26 mouse cellular contexts compared by ENCODE assay signal in the genomic region with DNA sequence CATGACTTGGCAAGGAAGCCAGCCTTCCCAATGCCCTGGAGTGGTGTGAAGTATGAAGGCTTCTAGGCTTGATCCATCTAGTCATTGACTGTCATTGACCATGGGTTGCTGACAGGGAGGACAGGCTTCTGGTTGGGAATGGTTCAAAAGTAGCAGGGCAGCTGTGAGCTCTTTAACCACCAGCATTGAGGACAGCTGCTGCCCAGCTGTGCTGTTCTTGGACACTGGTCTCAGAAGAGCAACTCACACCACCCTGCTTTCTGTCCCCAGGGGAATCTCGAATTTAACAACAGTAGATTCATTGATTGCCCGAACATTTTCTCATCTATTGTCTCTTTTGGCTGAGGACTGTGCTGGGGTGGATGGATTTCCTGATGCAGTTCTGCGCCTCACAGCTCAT. TPM values are rescaled to one million over a fixed set of nuclear protein-coding genes. Genes with fewer than 3 reads are reported as not detected.
DNase-seq lines count a peak whose midpoint lies in the region; ATAC-seq and TF ChIP-seq lines count a peak whose summit lies in the region.
"Had no signal": no experiment of that assay in that cellular context is flagged by ENCODE, and none has a peak within 500 bp of the region (broad histone marks: within the 10 kb centered on the region; RNA-seq: fewer than 3 reads in every experiment).

No protein-coding gene starts in this region.

- TF ChIP-seq CTCF in lung, postnatal 0 days (IDR thresholded peaks at IDR 0.05), result no peak
- no peak for TF ChIP-seq CTCF in lung, adult 2 months (IDR thresholded peaks at IDR 0.05; ENCODE audit: insufficient read depth, low read length)

- no peak for ATAC-seq in embryonic facial prominence, embryonic 14.5 days (ENCODE audit: low read depth)
- ATAC-seq in lung, postnatal 0 days, result peak; percentile 57
- ATAC-seq: CD4-positive, CD25-positive, alpha-beta regulatory T cell, adult 4 months; forebrain, embryonic 14.5 days had no signal

- H3K9me3 ChIP-seq in embryonic facial prominence, embryonic 14.5 days (ENCODE audit: control insufficient read depth, low read length), result no peaks in the 10 kb centered on the region
- H3K9me3 ChIP-seq in embryonic facial prominence, embryonic 10.5 days, result no peaks in the 10 kb centered on the region
- H3K9me3 ChIP-seq in lung, postnatal 0 days (ENCODE audit: low read length), result no peaks in the 10 kb centered on the region
- H3K9me3 ChIP-seq: embryonic facial prominence, embryonic 13.5 days; G1E; heart, embryonic 12.5 days; hindbrain, embryonic 15.5 days had no signal

- no peak overlapping the region for H3K4me3 ChIP-seq in embryonic facial prominence, embryonic 14.5 days (ENCODE audit: low read depth, low read length)
- no peak overlapping the region for H3K4me3 ChIP-seq in embryonic facial prominence, embryonic 10.5 days
- H3K4me3 ChIP-seq in lung, postnatal 0 days (ENCODE audit: low read depth, low read length), result no peak overlapping the region
- no peak overlapping the region for H3K4me3 ChIP-seq in lung, adult 2 months (replicated peaks; ENCODE audit: extremely low read depth, low read depth, low read length)
- H3K4me3 ChIP-seq: embryonic facial prominence, embryonic 13.5 days; heart, embryonic 12.5 days; hindbrain, embryonic 15.5 days had no signal

- H3K36me3 ChIP-seq in embryonic facial prominence, embryonic 14.5 days (ENCODE audit: control insufficient read depth, insufficient read depth, low read length), result no peaks in the 10 kb centered on the region
- no peaks in the 10 kb centered on the region for H3K36me3 ChIP-seq in embryonic facial prominence, embryonic 10.5 days (replicated peaks)
- H3K36me3 ChIP-seq in lung, postnatal 0 days (ENCODE audit: insufficient read depth, low read length), result no peaks in the 10 kb centered on the region
- H3K36me3 ChIP-seq: embryonic facial prominence, embryonic 13.5 days; G1E; heart, embryonic 12.5 days; hindbrain, embryonic 15.5 days had no signal

- no peak overlapping the region for H3K9ac ChIP-seq in embryonic facial prominence, embryonic 14.5 days (ENCODE audit: low read depth, low read length)
- no peak overlapping the region for H3K9ac ChIP-seq in lung, postnatal 0 days (replicated peaks; ENCODE audit: low read depth)
- H3K9ac ChIP-seq: embryonic facial prominence, embryonic 13.5 days; heart, embryonic 12.5 days; hindbrain, embryonic 15.5 days had no signal

- TF ChIP-seq POLR2A in lung, adult 2 months (IDR thresholded peaks at IDR 0.05; ENCODE audit: borderline replicate concordance, extremely low read depth, low read depth, low read length), result no peak

- intact Hi-C loops in heart, postnatal 14 days (cut with DNase I), result no loop called here
- intact Hi-C loops in heart, postnatal 25 days (cut with DNase I), result no loop called here

- DNase-seq in embryonic facial prominence, embryonic 14.5 days (ENCODE audit: low spot score), result peak; percentile 39
- no peak for DNase-seq in embryonic facial prominence, embryonic 10.5 days (ENCODE audit: low spot score)
- DNase-seq in heart, postnatal 14 days, result peak; percentile 22 to 33
- no peak for DNase-seq in heart, postnatal 25 days (ENCODE audit: low spot score)
- DNase-seq in lung, postnatal 0 days (ENCODE audit: low spot score), result peak; percentile 17
- no peak for DNase-seq in lung, adult 2 months
- peak; percentile 17 for DNase-seq in skeletal muscle tissue, adult 2 months (ENCODE audit: low read depth, low spot score)
- DNase-seq: adrenal gland, adult 8-10 months; adrenal gland, postnatal 36 days; B cell, adult 2 months; cerebellum, adult 11 months; cerebellum, adult 8-10 months; cerebellum, postnatal 14 days; gastrocnemius, postnatal 36 days had no signal

- WGBS in embryonic facial prominence, embryonic 14.5 days, result 39% methylated on average over 3 of the region's 3 CpGs
- 56% methylated on average over 3 of the region's 3 CpGs for WGBS in embryonic facial prominence, embryonic 10.5 days
- WGBS in lung, postnatal 0 days, result 63% methylated on average over 3 of the region's 3 CpGs
- 60% methylated on average over 3 of the region's 3 CpGs for WGBS in lung, adult 2 months

- no peak for TF ChIP-seq EP300 in lung, postnatal 0 days (IDR thresholded peaks at IDR 0.05)

- H3K4me1 ChIP-seq in embryonic facial prominence, embryonic 14.5 days (ENCODE audit: control insufficient read depth, insufficient read depth, low read length), result no peaks in the 10 kb centered on the region
- H3K4me1 ChIP-seq in embryonic facial prominence, embryonic 10.5 days, result no peaks in the 10 kb centered on the region
- no peaks in the 10 kb centered on the region for H3K4me1 ChIP-seq in lung, postnatal 0 days (ENCODE audit: insufficient read depth, low read depth, low read length)
- no peaks in the 10 kb centered on the region for H3K4me1 ChIP-seq in lung, adult 2 months (ENCODE audit: control insufficient read depth, insufficient read depth, low read length)
- H3K4me1 ChIP-seq: embryonic facial prominence, embryonic 13.5 days; heart, embryonic 12.5 days had no signal

- H3K4me2 ChIP-seq in embryonic facial prominence, embryonic 14.5 days (ENCODE audit: low read depth, low read length), result no peak overlapping the region
- H3K4me2 ChIP-seq in lung, postnatal 0 days (replicated peaks; ENCODE audit: low read depth, low read length), result no peak overlapping the region
- H3K4me2 ChIP-seq: embryonic facial prominence, embryonic 13.5 days; heart, embryonic 12.5 days; hindbrain, embryonic 15.5 days had no signal

- H3K27me3 ChIP-seq in embryonic facial prominence, embryonic 14.5 days (replicated peaks; ENCODE audit: control insufficient read depth, insufficient read depth, low read length), result peaks cover 13% of the 10 kb centered on the region
- peaks cover 20% of the 10 kb centered on the region for H3K27me3 ChIP-seq in embryonic facial prominence, embryonic 10.5 days (replicated peaks; ENCODE audit: low read depth, poor library complexity, severe bottlenecking)
- no peaks in the 10 kb centered on the region for H3K27me3 ChIP-seq in lung, postnatal 0 days (replicated peaks; ENCODE audit: insufficient read depth, low read length)

- no peak overlapping the region for H3K27ac ChIP-seq in embryonic facial prominence, embryonic 14.5 days (replicated peaks; ENCODE audit: low read depth, low read length)
- no peak overlapping the region for H3K27ac ChIP-seq in embryonic facial prominence, embryonic 10.5 days (replicated peaks)
- H3K27ac ChIP-seq in lung, postnatal 0 days (ENCODE audit: low read length), result no peak overlapping the region
- H3K27ac ChIP-seq: embryonic facial prominence, embryonic 13.5 days; hindbrain, embryonic 15.5 days had no signal

RNA-seq across cellular contexts. Expression of a gene that starts 43.5 kb away (rescaled TPM):
- polyA plus RNA-seq in embryonic facial prominence, embryonic 14.5 days (2014; fragmentation: Nextera tagmentation; extraction: Ambion mirVana), result 94.8 and 106 TPM in 2 replicates
- polyA plus RNA-seq in embryonic facial prominence, embryonic 10.5 days (2016; fragmentation: Nextera tagmentation; extraction: Ambion mirVana), result 63.6 and 69.7 TPM in 2 replicates
- 10 to 100 TPM in 1 of 2 experiments, 1 to 10 TPM in 1; 9.5 to 10.4 TPM for total RNA-seq in heart, postnatal 14 days (2021)
- total RNA-seq in heart, postnatal 25 days (2021), result 1 to 10 TPM; 3.9 to 4.2 TPM
- 13.9 and 14.9 TPM in 2 replicates for polyA plus RNA-seq in lung, postnatal 0 days (2015; fragmentation: Nextera tagmentation; extraction: Ambion mirVana)
- 17.6 and 20.5 TPM in 2 replicates for polyA plus RNA-seq in lung, adult 2 months (2012; rRNA removed)
- total RNA-seq: G1E had no signal
- polyA plus RNA-seq: G1E had no signal

RNA-seq across cellular contexts. Expression of a gene that starts 51.1 kb away (rescaled TPM):
- not detected in 2 replicates for polyA plus RNA-seq in embryonic facial prominence, embryonic 14.5 days (2014; fragmentation: Nextera tagmentation; extraction: Ambion mirVana)
- 0.08 TPM in 1 of 2 replicates, not detected in the other for polyA plus RNA-seq in embryonic facial prominence, embryonic 10.5 days (2016; fragmentation: Nextera tagmentation; extraction: Ambion mirVana)
- not detected for total RNA-seq in heart, postnatal 14 days (2021)
- not detected for total RNA-seq in heart, postnatal 25 days (2021)
- 0.10 TPM in 1 of 2 replicates, not detected in the other for polyA plus RNA-seq in lung, postnatal 0 days (2015; fragmentation: Nextera tagmentation; extraction: Ambion mirVana)
- polyA plus RNA-seq in lung, adult 2 months (2012; rRNA removed), result not detected in 2 replicates
- total RNA-seq: adrenal gland, adult 8-10 months; adrenal gland, postnatal 36 days; common myeloid progenitor, adult 5-6 weeks; G1E; gastrocnemius, adult 8-10 months; gastrocnemius, postnatal 36 days; heart, adult 18-20 months had no signal
- polyA plus RNA-seq: brain, embryonic 14.5 days; CD4-positive, CD25-positive, alpha-beta regulatory T cell, adult 4 months; embryonic facial prominence, embryonic 13.5 days; forebrain, embryonic 14.5 days; G1E; heart, embryonic 16.5 days; hindbrain, embryonic 11.5 days had no signal

RNA-seq across cellular contexts. Expression of a gene that starts 51.2 kb away (rescaled TPM):
- polyA plus RNA-seq in embryonic facial prominence, embryonic 14.5 days (2014; fragmentation: Nextera tagmentation; extraction: Ambion mirVana), result not detected in 2 replicates
- not detected in 2 replicates for polyA plus RNA-seq in embryonic facial prominence, embryonic 10.5 days (2016; fragmentation: Nextera tagmentation; extraction: Ambion mirVana)
- not detected for total RNA-seq in heart, postnatal 14 days (2021)
- total RNA-seq in heart, postnatal 25 days (2021), result not detected
- not detected in 2 replicates for polyA plus RNA-seq in lung, postnatal 0 days (2015; fragmentation: Nextera tagmentation; extraction: Ambion mirVana)
- polyA plus RNA-seq in lung, adult 2 months (2012; rRNA removed), result not detected in 2 replicates
- total RNA-seq: adrenal gland, postnatal 36 days; common myeloid progenitor, adult 5-6 weeks; G1E; gastrocnemius, adult 8-10 months; gastrocnemius, postnatal 36 days; heart, adult 18-20 months had no signal
- polyA plus RNA-seq: brain, embryonic 14.5 days; CD4-positive, CD25-positive, alpha-beta regulatory T cell, adult 4 months; embryonic facial prominence, embryonic 13.5 days; forebrain, embryonic 14.5 days; G1E; heart, embryonic 12.5 days; heart, embryonic 16.5 days; hindbrain, embryonic 11.5 days had no signal

RNA-seq across cellular contexts. Expression of a gene that starts 52.4 kb away (rescaled TPM):
- polyA plus RNA-seq in embryonic facial prominence, embryonic 14.5 days (2014; fragmentation: Nextera tagmentation; extraction: Ambion mirVana), result not detected in 2 replicates
- polyA plus RNA-seq in embryonic facial prominence, embryonic 10.5 days (2016; fragmentation: Nextera tagmentation; extraction: Ambion mirVana), result not detected in 2 replicates
- total RNA-seq in heart, postnatal 14 days (2021), result not detected
- total RNA-seq in heart, postnatal 25 days (2021), result not detected
- polyA plus RNA-seq in lung, postnatal 0 days (2015; fragmentation: Nextera tagmentation; extraction: Ambion mirVana), result not detected in 2 replicates
- polyA plus RNA-seq in lung, adult 2 months (2012; rRNA removed), result not detected in 2 replicates
- total RNA-seq: adrenal gland, adult 8-10 months; adrenal gland, postnatal 36 days; common myeloid progenitor, adult 5-6 weeks; G1E; gastrocnemius, adult 8-10 months; gastrocnemius, postnatal 36 days; heart, adult 18-20 months had no signal
- polyA plus RNA-seq: brain, embryonic 14.5 days; CD4-positive, CD25-positive, alpha-beta regulatory T cell, adult 4 months; forebrain, embryonic 14.5 days; G1E; heart, embryonic 12.5 days; heart, embryonic 16.5 days; hindbrain, embryonic 11.5 days had no signal

RNA-seq across cellular contexts. Expression of a gene that starts 58.9 kb away (rescaled TPM):
- polyA plus RNA-seq in embryonic facial prominence, embryonic 14.5 days (2014; fragmentation: Nextera tagmentation; extraction: Ambion mirVana), result 4.2 and 5.1 TPM in 2 replicates
- 0.80 and 0.82 TPM in 2 replicates for polyA plus RNA-seq in embryonic facial prominence, embryonic 10.5 days (2016; fragmentation: Nextera tagmentation; extraction: Ambion mirVana)
- total RNA-seq in heart, postnatal 14 days (2021), result 1 to 10 TPM in 1 of 2 experiments, under 1 TPM in 1; 0.68 to 1.1 TPM
- under 1 TPM; 0.31 to 0.45 TPM for total RNA-seq in heart, postnatal 25 days (2021)
- 0.80 and 0.88 TPM in 2 replicates for polyA plus RNA-seq in lung, postnatal 0 days (2015; fragmentation: Nextera tagmentation; extraction: Ambion mirVana)
- 3.6 and 3.8 TPM in 2 replicates for polyA plus RNA-seq in lung, adult 2 months (2012; rRNA removed)
- total RNA-seq: common myeloid progenitor, adult 5-6 weeks had no signal
- polyA plus RNA-seq: CD4-positive, CD25-positive, alpha-beta regulatory T cell, adult 4 months; G1E had no signal

Comparison
In these comparisons a context has a peak if more than half of its experiments do, and no peak if none do; other contexts are left out.
1. DNase-seq: peak in embryonic facial prominence, embryonic 14.5 days (single experiment), heart, postnatal 14 days (2 of 2), lung, postnatal 0 days (single experiment) and skeletal muscle tissue, adult 2 months (single experiment); none in embryonic facial prominence, embryonic 10.5 days (single experiment), heart, postnatal 25 days (single experiment) and lung, adult 2 months (single experiment).